ENCODE assay signal across 9 mouse cellular contexts in genomic region chr6:31883726-31884125, GRCm38 (mm10).
DNase-seq lines count a peak whose midpoint lies in the region; ATAC-seq lines count a peak whose summit lies in the region.
"Had no signal": no experiment of that assay in that cellular context is flagged by ENCODE, and none has a peak within 500 bp of the region (broad histone marks: within the 10 kb centered on the region; RNA-seq: fewer than 3 reads in every experiment).

No protein-coding gene starts in this region.

- H3K9ac ChIP-seq in liver, embryonic 12.5 days, result no peak overlapping the region
- H3K9ac ChIP-seq: neural tube, embryonic 13.5 days had no signal

- no peaks in the 10 kb centered on the region for H3K36me3 ChIP-seq in liver, embryonic 12.5 days
- H3K36me3 ChIP-seq: neural tube, embryonic 13.5 days had no signal

- DNase-seq in liver, result peak; percentile 54
- peak; percentile 72 for DNase-seq in ZHBTc4 (ENCODE audit: low read depth, low spot score)
- DNase-seq in embryo, embryonic 11.5 days (ENCODE audit: low read depth, low spot score), result peak; percentile 58
- DNase-seq in lung, postnatal 36 days, result peak; percentile 35
- no peak for DNase-seq in frontal cortex, postnatal 10 days (ENCODE audit: low spot score in 2 of 2)
- DNase-seq in cerebellum, postnatal 25 days, result no peak
- no peak for DNase-seq in left cerebral cortex, postnatal 36 days (ENCODE audit: low spot score in 2 of 2)

- H3K27ac ChIP-seq in liver, embryonic 12.5 days, result no peak overlapping the region

- H3K4me3 ChIP-seq in liver, embryonic 12.5 days, result no peak overlapping the region
- H3K4me3 ChIP-seq: neural tube, embryonic 13.5 days had no signal

- intact Hi-C loops in left cerebral cortex, postnatal 36 days (cut with DNase I), result no loop called here

- WGBS in liver, embryonic 12.5 days (ENCODE audit: insufficient replicate concordance), result 3% methylated on average over 2 of the region's 2 CpGs

- H3K4me2 ChIP-seq in liver, embryonic 12.5 days, result no peak overlapping the region
- H3K4me2 ChIP-seq: neural tube, embryonic 13.5 days had no signal

- ATAC-seq in liver, embryonic 12.5 days, result no peak

- H3K4me1 ChIP-seq in liver, embryonic 12.5 days, result no peaks in the 10 kb centered on the region

- no peaks in the 10 kb centered on the region for H3K27me3 ChIP-seq in liver, embryonic 12.5 days (replicated peaks)

- no peaks in the 10 kb centered on the region for H3K9me3 ChIP-seq in liver, embryonic 12.5 days (replicated peaks)
- H3K9me3 ChIP-seq: neural tube, embryonic 13.5 days had no signal

Comparison
In these comparisons a context has a peak if more than half of its experiments do, and no peak if none do; other contexts are left out.
1. DNase-seq: peak in liver (single experiment), ZHBTc4 (single experiment), embryo, embryonic 11.5 days (single experiment) and lung, postnatal 36 days (single experiment); none in frontal cortex, postnatal 10 days (0 of 2), cerebellum, postnatal 25 days (0 of 2) and left cerebral cortex, postnatal 36 days (0 of 2).